Mouse (Mus musculus): ENCODE measurements around the gene Mtx1.

DNA sequence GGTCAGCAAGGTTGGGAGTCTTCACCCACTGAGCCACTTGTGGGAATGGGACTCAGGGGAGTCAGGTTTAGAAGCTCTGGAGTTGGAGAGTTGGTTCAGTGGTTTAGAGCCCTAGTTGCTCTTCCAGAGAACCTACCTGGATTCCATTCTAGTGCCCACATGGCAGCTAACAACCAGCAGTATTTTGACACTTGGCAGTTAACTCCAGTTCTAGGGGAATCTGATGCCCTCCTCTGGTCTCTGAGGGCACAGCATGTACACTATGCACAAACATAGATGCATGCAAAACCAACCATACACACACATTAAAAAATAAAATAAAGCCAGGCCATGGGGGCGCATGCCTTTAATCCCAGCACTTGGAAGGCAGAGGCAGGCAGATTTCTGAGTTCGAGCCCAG lies 33.0 kb downstream of the Mtx1 start:
- TF ChIP-seq GATA1 (IDR thresholded peaks at IDR 0.05; ENCODE audit: borderline replicate concordance, low read length) (no peak), FLI1 (IDR thresholded peaks at IDR 0.05; ENCODE audit: low read length) (no peak)
